Comparison of ENCODE assay signal across 8 mouse cellular contexts in the genomic region with DNA sequence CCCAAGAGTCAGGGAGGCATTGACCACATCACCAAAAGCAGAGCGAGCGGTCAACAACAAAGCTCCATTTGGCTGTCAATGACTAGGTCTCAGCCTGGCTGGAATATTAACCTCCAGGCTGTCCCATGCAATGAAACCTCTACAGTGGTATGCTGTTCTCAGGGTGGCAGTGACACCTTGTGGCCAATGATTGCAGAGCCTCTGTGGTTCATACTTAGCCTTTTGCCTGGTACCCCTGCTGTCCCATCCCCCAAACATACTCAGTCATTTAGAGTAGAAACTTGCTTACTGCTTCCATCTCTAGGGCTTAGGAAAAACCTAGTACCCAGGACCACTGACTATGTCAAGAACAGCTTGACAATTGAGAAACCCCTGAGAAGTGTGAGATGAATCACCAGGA. TPM values are rescaled to one million over a fixed set of nuclear protein-coding genes. Genes with fewer than 3 reads are reported as not detected.
DNase-seq lines count a peak whose midpoint lies in the region; ATAC-seq and TF ChIP-seq lines count a peak whose summit lies in the region.

No protein-coding gene starts in this region.

- 63% methylated on average over 2 of the region's 2 CpGs for WGBS in bone marrow, adult 2 months
- WGBS in heart, embryonic 15.5 days: 46% methylated on average over 2 of the region's 2 CpGs

- no peaks in the 10 kb centered on the region for H3K79me3 ChIP-seq in C2C12 (ENCODE audit: low read depth)

- no peaks in the 10 kb centered on the region for H3K27me3 ChIP-seq in C2C12 (ENCODE audit: control insufficient read depth, insufficient read depth, insufficient read length)
- peaks cover 57% of the 10 kb centered on the region for H3K27me3 ChIP-seq in heart, embryonic 15.5 days

- peak; percentile 86 for DNase-seq in kidney, postnatal 10 days
- DNase-seq in lung, adult 18-20 months: peak; percentile 65 to 73
- DNase-seq in ovary, adult 18-20 months (ENCODE audit: low spot score): peak; percentile 36
- DNase-seq in urinary bladder, postnatal 10 days (ENCODE audit: low spot score): peak; percentile 24

- no peak overlapping the region for H3ac ChIP-seq in C2C12 (ENCODE audit: control insufficient read depth, insufficient read length, low read depth)

- H3K4me1 ChIP-seq in bone marrow, adult 2 months (ENCODE audit: control insufficient read depth, insufficient read depth, low read length): no peaks in the 10 kb centered on the region
- H3K4me1 ChIP-seq in embryonic fibroblast, embryonic 13.5 days (ENCODE audit: control insufficient read depth, insufficient read depth, low read length): peaks cover 15% of the 10 kb centered on the region
- peaks cover 14% of the 10 kb centered on the region for H3K4me1 ChIP-seq in heart, embryonic 15.5 days (replicated peaks)

- H3K4me2 ChIP-seq in heart, embryonic 15.5 days: no peak overlapping the region

- TF ChIP-seq CTCF in C2C12 (IDR thresholded peaks at IDR 0.05; ENCODE audit: control insufficient read depth, insufficient read depth, insufficient read length): peak; percentile 84
- TF ChIP-seq CTCF in bone marrow, adult 2 months (IDR thresholded peaks at IDR 0.05; ENCODE audit: control insufficient read depth, insufficient read depth, low read length): peak; percentile 58
- TF ChIP-seq CTCF in embryonic fibroblast, embryonic 13.5 days (IDR thresholded peaks at IDR 0.05; ENCODE audit: borderline replicate concordance, insufficient read depth, low read length): peak; percentile 86

- H3K36me3 ChIP-seq in C2C12 (ENCODE audit: control insufficient read depth, insufficient read depth): no peaks in the 10 kb centered on the region
- no peaks in the 10 kb centered on the region for H3K36me3 ChIP-seq in heart, embryonic 15.5 days

- no peak overlapping the region for H3K9ac ChIP-seq in heart, embryonic 15.5 days

- no peak for TF ChIP-seq POLR2A in bone marrow, adult 2 months (IDR thresholded peaks at IDR 0.05; ENCODE audit: borderline replicate concordance, control insufficient read depth, low read depth, low read length)
- no peak for TF ChIP-seq POLR2A in embryonic fibroblast, embryonic 13.5 days (IDR thresholded peaks at IDR 0.05; ENCODE audit: low read depth, low read length)

- no peak overlapping the region for H3K27ac ChIP-seq in bone marrow, adult 2 months (ENCODE audit: control insufficient read depth, insufficient read depth, low read depth, low read length, poor library complexity)
- no peak overlapping the region for H3K27ac ChIP-seq in embryonic fibroblast, embryonic 13.5 days (ENCODE audit: insufficient read depth, low read length)
- no peak overlapping the region for H3K27ac ChIP-seq in heart, embryonic 15.5 days

- ATAC-seq in heart, embryonic 15.5 days (replicated peaks; ENCODE audit: insufficient number of reproducible peaks, insufficient read depth, low FRiP score, low read depth): peak; percentile 63; the same call in 1 of the 2 replicates

- no peaks in the 10 kb centered on the region for H3K9me3 ChIP-seq in heart, embryonic 15.5 days (replicated peaks)

- no peak overlapping the region for H3K4me3 ChIP-seq in C2C12 (ENCODE audit: insufficient read depth, poor library complexity, severe bottlenecking)
- no peak overlapping the region for H3K4me3 ChIP-seq in bone marrow, adult 2 months (replicated peaks; ENCODE audit: control insufficient read depth, low read depth, low read length)
- no peak overlapping the region for H3K4me3 ChIP-seq in embryonic fibroblast, embryonic 13.5 days (ENCODE audit: insufficient read depth, low read length)
- H3K4me3 ChIP-seq in heart, embryonic 15.5 days: no peak overlapping the region

- no peaks in the 10 kb centered on the region for H3K79me2 ChIP-seq in C2C12 (ENCODE audit: control insufficient read depth, insufficient read depth)

TF ChIP-seq in C2C12, 6 proteins besides CTCF, POLR2A, EP300 and RAD21:
- TF ChIP-seq MYOD1 (IDR thresholded peaks at IDR 0.05; ENCODE audit: control insufficient read depth, insufficient read length, low read depth) (no peak), FOSL1 (IDR thresholded peaks at IDR 0.05; ENCODE audit: insufficient read depth, low read length, poor library complexity, severe bottlenecking) (no peak), USF1 (IDR thresholded peaks at IDR 0.05; ENCODE audit: low read depth) (no peak), CEBPB (IDR thresholded peaks at IDR 0.05; ENCODE audit: low read depth) (no peak), MYOG (IDR thresholded peaks at IDR 0.05; ENCODE audit: control insufficient read depth, extremely low read depth, insufficient read length) (no peak), MAX (IDR thresholded peaks at IDR 0.05) (no peak)

RNA-seq across cellular contexts. Expression of a gene that starts 15.9 kb away (rescaled TPM):
- 0.01 TPM for polyA plus RNA-seq in C2C12 (2012; fragmentation: generic; extraction: Trizol)
- 0.62 and 1.9 TPM in 2 replicates for polyA plus RNA-seq in bone marrow, adult 2 months (2011; ENCODE audit: insufficient read depth, insufficient read length, low replicate concordance, missing spikeins)
- not detected in 2 replicates for polyA plus RNA-seq in embryonic fibroblast, embryonic 13.5 days (2011; ENCODE audit: insufficient read length, low read depth, missing spikeins)
- polyA plus RNA-seq in heart, embryonic 15.5 days (2015; fragmentation: Nextera tagmentation; extraction: Ambion mirVana): 0.48 and 0.90 TPM in 2 replicates

RNA-seq across cellular contexts. Expression of a gene that starts 40.8 kb away (rescaled TPM):
- polyA plus RNA-seq in C2C12 (2012; fragmentation: generic; extraction: Trizol): not detected
- not detected in 2 replicates for polyA plus RNA-seq in bone marrow, adult 2 months (2011; ENCODE audit: insufficient read depth, insufficient read length, low replicate concordance, missing spikeins)
- not detected in 2 replicates for polyA plus RNA-seq in embryonic fibroblast, embryonic 13.5 days (2011; ENCODE audit: insufficient read length, low read depth, missing spikeins)
- not detected in 2 replicates for polyA plus RNA-seq in heart, embryonic 15.5 days (2015; fragmentation: Nextera tagmentation; extraction: Ambion mirVana)

Comparison
In these comparisons a context has a peak if more than half of its experiments do, and no peak if none do; other contexts are left out.
1. DNase-seq: peak in every context shown above with its lines; median percentile 86 in kidney, postnatal 10 days; 69 in lung, adult 18-20 months; 36 in ovary, adult 18-20 months; 24 in urinary bladder, postnatal 10 days.